Mouse (Mus musculus) adipocyte (in vitro differentiated cells): ENCODE results near the gene Ifna11.

Experiments used
- DNase-seq: peaks from one replicate; pipeline ENCODE4 v3.0.0-alpha.2; 2016; ENCODE audit warnings: low spot score

Gene Ifna11

GRCm38 (mm10) chr4:88840058-88840457 is 20.3 kb downstream of the Ifna11 start:
- DNase-seq, result no peak

- DNase-seq, result no peak
Observed at GRCm38 (mm10) chr4:88841438-88841911, 21.7 kb downstream of the Ifna11 start, which contains the start of gene Ifna4. Ifna4 (plus strand) TSS chr4:88841861.

- peak; percentile 14 for DNase-seq
Observed at GRCm38 (mm10) chr4:88845334-88845733, 25.6 kb downstream of the Ifna11 start.

- no peak for DNase-seq
Observed at GRCm38 (mm10) chr4:88849698-88850097, 29.9 kb downstream of the Ifna11 start, which contains the start of gene Ifna1. Ifna1 (plus strand) TSS chr4:88850087.

GRCm38 (mm10) chr4:88851026-88851763 is 31.4 kb downstream of the Ifna11 start:
- DNase-seq, result no peak

GRCm38 (mm10) chr4:88859214-88859613 is 39.5 kb downstream of the Ifna11 start:
- no peak for DNase-seq

- no peak for DNase-seq
Observed at GRCm38 (mm10) chr4:88863309-88863708, 43.5 kb downstream of the Ifna11 start.

- DNase-seq, result no peak
Observed at GRCm38 (mm10) chr4:88864599-88864998, 44.8 kb downstream of the Ifna11 start.

GRCm38 (mm10) chr4:88865011-88865569 is 45.3 kb downstream of the Ifna11 start:
- no peak for DNase-seq

- peak; percentile 81 for DNase-seq
Observed at GRCm38 (mm10) chr4:88867366-88867925, 47.7 kb downstream of the Ifna11 start.

- DNase-seq, result peak; percentile 7
Observed at GRCm38 (mm10) chr4:88867926-88868911, 48.5 kb downstream of the Ifna11 start.
